Mouse (Mus musculus): Measurements from ENCODE around the gene Olfr224. TPM values are rescaled to one million over a fixed set of nuclear protein-coding genes. Genes with fewer than 3 reads are reported as not detected.
A peak's percentile ranks its signal among the peaks of the same experiment; 100 is the strongest.

The Olfr224 gene
- polyA plus RNA-seq (2014; fragmentation: Nextera tagmentation; extraction: Ambion mirVana) = not detected in 2 replicates

DNA sequence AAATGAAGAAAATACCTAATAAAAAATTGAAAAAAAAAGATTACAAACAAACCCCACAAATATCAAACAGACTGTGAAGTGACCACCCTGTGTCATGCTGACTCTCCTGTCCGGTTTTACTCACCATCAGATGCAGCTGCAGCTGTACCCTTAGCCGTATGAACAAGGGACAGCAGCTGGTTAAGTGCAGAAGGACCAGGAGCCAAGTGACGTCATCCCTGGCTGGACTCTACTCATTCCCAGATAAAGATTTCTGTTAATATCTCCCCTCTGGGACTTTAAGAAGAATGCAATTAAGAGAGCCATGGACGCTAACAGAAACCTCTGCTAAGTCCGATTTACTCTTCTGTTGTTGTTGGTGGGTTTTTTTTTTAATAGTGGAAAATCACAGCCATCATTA is at the start of gene Olfr224:
Olfr224 (minus strand) TSS at position 149 of the 400 bp plus-strand sequence.
- no peak for TF ChIP-seq CTCF (IDR thresholded peaks at IDR 0.05; ENCODE audit: low read depth)
- WGBS = 64% methylated on average over 5 of the region's 5 CpGs
- ATAC-seq (ENCODE audit: insufficient read depth) (no peak), DNase-seq (peak; percentile 5)
- no peak within 1 kb of the TSS for H3K27ac ChIP-seq (ENCODE audit: low read depth)
- no peak within 1 kb of the TSS for H3K9ac ChIP-seq
- H3K4me1 ChIP-seq (ENCODE audit: insufficient read depth) = no peaks in the 10 kb centered on the region
- no peaks in the 10 kb centered on the region for H3K9me3 ChIP-seq (ENCODE audit: low read depth, low read length)
- no peak within 1 kb of the TSS for H3K4me2 ChIP-seq
- H3K27me3 ChIP-seq (ENCODE audit: insufficient read depth, low read length) = no peaks in the 10 kb centered on the region
- H3K4me3 ChIP-seq (ENCODE audit: low read depth, low read length) = no peak within 1 kb of the TSS
- H3K36me3 ChIP-seq (ENCODE audit: insufficient read depth) = no peaks in the 10 kb centered on the region

DNA sequence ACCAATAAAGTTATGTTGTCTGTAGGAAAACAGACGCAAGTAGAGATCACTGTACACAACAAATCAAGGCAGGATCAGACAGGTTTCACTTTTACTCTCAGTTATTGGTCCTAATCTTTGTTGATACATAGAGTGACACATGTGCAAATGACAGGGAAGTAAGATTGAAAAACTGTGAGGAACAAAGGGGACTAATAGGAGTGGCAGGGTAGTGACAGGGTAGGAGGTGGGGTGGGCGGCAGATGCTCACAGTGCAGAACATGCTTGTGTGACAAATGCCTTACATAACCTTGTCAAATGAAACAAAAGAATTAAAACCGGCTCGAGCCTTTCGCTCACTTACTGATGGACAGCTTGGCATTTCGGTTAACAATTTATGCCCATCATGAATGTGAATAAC is 48.4 kb upstream of the Olfr224 start:
- Histone ChIP-seq H3K9ac (no peak overlapping the region), H3K36me3 (ENCODE audit: insufficient read depth) (no peaks in the 10 kb centered on the region), H3K27me3 (ENCODE audit: insufficient read depth, low read length) (no peaks in the 10 kb centered on the region), H3K4me3 (ENCODE audit: low read depth, low read length) (no peak overlapping the region), H3K27ac (ENCODE audit: low read depth) (no peak overlapping the region), H3K9me3 (ENCODE audit: low read depth, low read length) (no peaks in the 10 kb centered on the region), H3K4me2 (no peak overlapping the region), H3K4me1 (ENCODE audit: insufficient read depth) (no peaks in the 10 kb centered on the region)
- TF ChIP-seq CTCF (IDR thresholded peaks at IDR 0.05; ENCODE audit: low read depth) = no peak
- DNase-seq = no peak
- WGBS = 59% methylated on average over 6 of the region's 6 CpGs
- ATAC-seq (ENCODE audit: insufficient read depth) = no peak

DNA sequence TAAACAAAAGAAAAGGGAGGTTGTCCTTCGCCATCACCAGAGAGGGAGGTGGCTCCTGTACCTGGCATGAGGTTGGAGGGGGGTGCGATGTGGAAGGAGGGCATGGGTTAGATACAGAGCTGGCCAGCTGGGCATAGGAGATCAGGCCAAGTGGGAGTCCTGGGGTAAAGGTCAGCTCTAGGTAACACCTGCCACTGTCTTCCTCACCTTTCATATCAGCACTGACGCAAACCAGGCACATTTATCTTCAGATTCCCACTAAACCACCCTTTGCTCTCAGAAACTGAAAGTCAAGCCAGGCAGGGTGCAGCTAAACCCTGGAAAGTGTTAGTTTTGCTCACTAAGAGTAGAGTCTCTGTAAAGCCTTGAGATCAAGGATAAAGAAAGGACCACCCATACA is 48.0 kb upstream of the Olfr224 start:
- 40% methylated on average over 3 of the region's 3 CpGs for WGBS
- H3K9me3 ChIP-seq (ENCODE audit: low read depth, low read length) = no peaks in the 10 kb centered on the region
- ATAC-seq (ENCODE audit: insufficient read depth) (no peak), DNase-seq (no peak)
- H3K27ac ChIP-seq (ENCODE audit: low read depth) = no peak overlapping the region
- H3K9ac ChIP-seq = no peak overlapping the region
- no peaks in the 10 kb centered on the region for H3K4me1 ChIP-seq (ENCODE audit: insufficient read depth)
- H3K27me3 ChIP-seq (ENCODE audit: insufficient read depth, low read length) = no peaks in the 10 kb centered on the region
- no peak for TF ChIP-seq CTCF (IDR thresholded peaks at IDR 0.05; ENCODE audit: low read depth)
- H3K36me3 ChIP-seq (ENCODE audit: insufficient read depth) = no peaks in the 10 kb centered on the region
- no peak overlapping the region for H3K4me3 ChIP-seq (ENCODE audit: low read depth, low read length)
- H3K4me2 ChIP-seq = no peak overlapping the region

GRCm38 (mm10) chr11:58615975-58616374 is 45.6 kb upstream of the Olfr224 start, which contains the start of gene 2210407C18Rik:
Gene 2210407C18Rik, minus strand, starts transcription at chr11:58616075.
- Histone ChIP-seq H3K36me3 (ENCODE audit: insufficient read depth) (no peaks in the 10 kb centered on the region), H3K4me3 (ENCODE audit: low read depth, low read length) (no peak within 1 kb of the TSS), H3K4me1 (ENCODE audit: insufficient read depth) (no peaks in the 10 kb centered on the region), H3K9me3 (ENCODE audit: low read depth, low read length) (no peaks in the 10 kb centered on the region), H3K9ac (no peak within 1 kb of the TSS), H3K27me3 (ENCODE audit: insufficient read depth, low read length) (no peaks in the 10 kb centered on the region), H3K4me2 (no peak within 1 kb of the TSS), H3K27ac (ENCODE audit: low read depth) (no peak within 1 kb of the TSS)
- DNase-seq = no peak
- no peak for ATAC-seq (ENCODE audit: insufficient read depth)
- 83% methylated on average over 4 of the region's 4 CpGs for WGBS
- no peak for TF ChIP-seq CTCF (IDR thresholded peaks at IDR 0.05; ENCODE audit: low read depth)

DNA sequence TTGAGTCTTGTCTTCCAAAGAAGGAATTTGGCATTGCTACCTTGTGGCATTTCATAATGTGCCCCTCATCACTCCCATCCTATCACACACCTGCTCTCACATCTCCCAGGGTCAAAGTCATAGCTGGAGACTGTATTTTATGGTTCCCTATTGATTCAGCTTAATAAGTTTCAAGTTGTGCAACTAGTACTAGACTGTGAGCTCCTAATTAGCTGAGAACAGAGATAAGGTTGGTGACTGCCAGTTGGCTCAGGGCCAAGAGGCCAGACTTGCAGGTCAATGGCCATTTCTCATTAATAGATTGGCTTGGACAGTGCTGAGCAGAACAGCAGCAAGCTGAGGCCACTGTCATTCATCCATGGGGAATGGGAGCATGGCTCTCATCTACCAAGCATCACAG is 44.2 kb upstream of the Olfr224 start:
- DNase-seq = peak; percentile 34
- H3K9me3 ChIP-seq (ENCODE audit: low read depth, low read length) = no peaks in the 10 kb centered on the region
- H3K4me1 ChIP-seq (ENCODE audit: insufficient read depth) = no peaks in the 10 kb centered on the region
- H3K27me3 ChIP-seq (ENCODE audit: insufficient read depth, low read length) = no peaks in the 10 kb centered on the region
- H3K36me3 ChIP-seq (ENCODE audit: insufficient read depth) = no peaks in the 10 kb centered on the region
- no peak overlapping the region for H3K27ac ChIP-seq (ENCODE audit: low read depth)
- no peak for ATAC-seq (ENCODE audit: insufficient read depth)
- no peak overlapping the region for H3K9ac ChIP-seq
- H3K4me2 ChIP-seq = no peak overlapping the region
- H3K4me3 ChIP-seq (ENCODE audit: low read depth, low read length) = no peak overlapping the region
- TF ChIP-seq CTCF (IDR thresholded peaks at IDR 0.05; ENCODE audit: low read depth) = no peak

GRCm38 (mm10) chr11:58613359-58613758 is 43.0 kb upstream of the Olfr224 start:
- no peaks in the 10 kb centered on the region for H3K36me3 ChIP-seq (ENCODE audit: insufficient read depth)
- H3K9me3 ChIP-seq (ENCODE audit: low read depth, low read length) = no peaks in the 10 kb centered on the region
- H3K27ac ChIP-seq (ENCODE audit: low read depth) = no peak overlapping the region
- H3K27me3 ChIP-seq (ENCODE audit: insufficient read depth, low read length) = no peaks in the 10 kb centered on the region
- no peak overlapping the region for H3K4me2 ChIP-seq
- 59% methylated on average over 3 of the region's 3 CpGs for WGBS
- H3K4me1 ChIP-seq (ENCODE audit: insufficient read depth) = no peaks in the 10 kb centered on the region
- H3K9ac ChIP-seq = no peak overlapping the region
- TF ChIP-seq CTCF (IDR thresholded peaks at IDR 0.05; ENCODE audit: low read depth) = no peak
- ATAC-seq (ENCODE audit: insufficient read depth) = no peak
- peak; percentile 18 for DNase-seq
- H3K4me3 ChIP-seq (ENCODE audit: low read depth, low read length) = no peak overlapping the region

DNA sequence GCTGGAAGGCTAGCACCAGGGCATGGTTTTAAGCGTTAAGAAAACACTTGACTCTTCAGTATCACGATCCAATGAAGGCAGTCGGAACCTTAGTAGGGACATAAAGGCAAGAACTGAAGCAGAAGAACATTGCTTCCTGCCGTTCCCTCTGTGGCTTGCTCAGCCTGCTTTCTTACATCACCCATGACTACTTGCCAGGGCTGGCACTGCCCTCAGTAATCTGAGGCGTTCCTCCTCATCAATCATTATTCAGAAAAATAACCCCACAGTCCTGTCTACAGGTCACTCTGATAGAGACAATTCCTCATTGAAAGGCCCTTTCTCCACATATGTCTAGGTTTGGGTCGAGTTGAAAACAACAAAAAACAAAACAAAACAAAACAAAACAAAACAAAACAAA is 36.7 kb upstream of the Olfr224 start:
- WGBS = 74% methylated on average over 6 of the region's 6 CpGs
- Histone ChIP-seq H3K9ac (no peak overlapping the region), H3K27ac (ENCODE audit: low read depth) (no peak overlapping the region), H3K9me3 (ENCODE audit: low read depth, low read length) (no peaks in the 10 kb centered on the region), H3K27me3 (ENCODE audit: insufficient read depth, low read length) (no peaks in the 10 kb centered on the region), H3K36me3 (ENCODE audit: insufficient read depth) (no peaks in the 10 kb centered on the region), H3K4me1 (ENCODE audit: insufficient read depth) (no peaks in the 10 kb centered on the region), H3K4me3 (ENCODE audit: low read depth, low read length) (no peak overlapping the region), H3K4me2 (no peak overlapping the region)
- no peak for DNase-seq
- no peak for ATAC-seq (ENCODE audit: insufficient read depth)
- no peak for TF ChIP-seq CTCF (IDR thresholded peaks at IDR 0.05; ENCODE audit: low read depth)
